Mouse (Mus musculus) mesoderm, embryonic 11.5 days (tissue): Measurements from ENCODE around the gene Tdp1.

Experiments
- DNase-seq: peaks from one replicate; pipeline ENCODE4 v3.0.0-alpha.2; 2012; ENCODE audit warnings: low read depth, low spot score

Gene Tdp1

GRCm38 (mm10) chr12:100000381-100000780 is 116.1 kb downstream of the Tdp1 start:
- no peak for DNase-seq

DNA sequence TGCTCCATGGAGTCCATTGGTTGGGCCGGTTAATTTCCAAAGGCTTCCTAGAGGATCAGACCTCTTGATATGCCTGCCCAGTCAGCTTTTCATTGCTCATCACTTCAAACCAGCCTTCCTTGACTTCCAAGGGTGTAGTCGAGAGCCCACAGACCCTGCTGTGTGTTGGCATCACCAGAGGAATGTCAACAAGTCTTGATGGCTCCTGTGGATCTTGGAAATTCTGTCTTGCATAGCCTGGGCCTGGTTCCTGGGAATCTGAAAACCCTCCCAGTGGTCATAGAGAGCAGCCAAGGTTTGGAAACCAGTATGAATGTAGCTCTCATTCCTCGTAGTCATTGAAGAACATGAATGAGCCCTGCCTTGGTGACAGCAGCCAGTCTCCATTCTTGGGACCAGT is 116.9 kb downstream of the Tdp1 start:
- no peak for DNase-seq

GRCm38 (mm10) chr12:100001910-100002309 is 117.6 kb downstream of the Tdp1 start:
- DNase-seq: no peak

- peak; percentile 39 for DNase-seq
Observed at GRCm38 (mm10) chr12:100002914-100003587, 118.7 kb downstream of the Tdp1 start.
